Mouse (Mus musculus) testis, adult 2 months (tissue): ENCODE data around the gene Mtif3.

Experiments
- CTCF ChIP-seq: fragments of 200-500 bp; IDR thresholded peaks from 2 replicates; pipeline ENCODE4 v1.5.1; 2012; ENCODE audit warnings: low read depth, mild to moderate bottlenecking, inconsistent platforms, low read length, moderate library complexity; ENCODE audit not compliant: control insufficient read depth, insufficient read depth, insufficient replicate concordance
- POLR2A ChIP-seq: fragments of 200-500 bp; IDR thresholded peaks from 2 replicates; pipeline ENCODE4 v1.6.1; 2012; ENCODE audit warnings: low read depth, mild to moderate bottlenecking, inconsistent platforms, low read length, moderate library complexity; ENCODE audit not compliant: control insufficient read depth

GRCm38 (mm10) chr5:146944568-146944967, 19.0 kb downstream of the Mtif3 start:
- TF ChIP-seq CTCF (peak; percentile 90; the same call in 1 of the 2 replicates), POLR2A (no peak)
